Mouse (Mus musculus) neural tube, embryonic 12.5 days (tissue): ENCODE data around the gene Gtf2h4. TPM values are rescaled to one million over a fixed set of nuclear protein-coding genes. Genes with fewer than 3 reads are reported as not detected.

ENCODE experiments used
- ATAC-seq: fragments of 200-750 bp; cut with Nextera tagmentation; 2 replicates; pipeline ENCODE4 v1.8.0; 2017; ENCODE audit warnings: low read depth, mild to moderate bottlenecking, moderate TSS enrichment, moderate library complexity; ENCODE audit not compliant: low FRiP score
- H3K27ac ChIP-seq: fragments of 300-500 bp; sonication (generic); 2 replicates; pipeline ENCODE4 v1.5.1; 2016
- H3K27me3 ChIP-seq: fragments of 300-500 bp; sonication (generic); replicated peaks from 2 replicates; pipeline ENCODE4 v1.6.1; 2016; ENCODE audit warnings: mild to moderate bottlenecking
- H3K36me3 ChIP-seq: fragments of 300-500 bp; sonication (generic); 2 replicates; pipeline ENCODE4 v1.6.1; 2016; ENCODE audit warnings: mild to moderate bottlenecking
- H3K4me1 ChIP-seq: fragments of 300-500 bp; sonication (generic); 2 replicates; pipeline ENCODE4 v1.6.1; 2016
- H3K4me2 ChIP-seq: fragments of 300-500 bp; sonication (generic); replicated peaks from 2 replicates; pipeline ENCODE4 v1.6.1; 2016; ENCODE audit warnings: mild to moderate bottlenecking
- H3K4me3 ChIP-seq: fragments of 300-500 bp; sonication (generic); 2 replicates; pipeline ENCODE4 v1.5.1; 2016
- H3K9ac ChIP-seq: fragments of 300-500 bp; sonication (generic); 2 replicates; pipeline ENCODE4 v1.6.1; 2016; ENCODE audit warnings: mild to moderate bottlenecking
- H3K9me3 ChIP-seq: fragments of 300-500 bp; sonication (generic); 2 replicates; pipeline ENCODE4 v1.6.1; 2016; ENCODE audit warnings: mild to moderate bottlenecking
- WGBS: fragments of 180-500 bp; shearing (Covaris S2); methylation state at CpG from one replicate; pipeline ENCODE4 v1.1.7; 2016; 5-methylcytosine and 5-hydroxymethylcytosine counted together
- polyA plus RNA-seq: library from polyadenylated mRNA; unstranded; fragments of >200 nt; fragmentation: Nextera tagmentation; extraction: Ambion mirVana; gene quantifications from 2 replicates; pipeline ENCODE4 v1.2.1, GENCODE M21; 2016

The Gtf2h4 gene
- polyA plus RNA-seq, 1 experiment from 2014 or later: 36.9 TPM

DNA sequence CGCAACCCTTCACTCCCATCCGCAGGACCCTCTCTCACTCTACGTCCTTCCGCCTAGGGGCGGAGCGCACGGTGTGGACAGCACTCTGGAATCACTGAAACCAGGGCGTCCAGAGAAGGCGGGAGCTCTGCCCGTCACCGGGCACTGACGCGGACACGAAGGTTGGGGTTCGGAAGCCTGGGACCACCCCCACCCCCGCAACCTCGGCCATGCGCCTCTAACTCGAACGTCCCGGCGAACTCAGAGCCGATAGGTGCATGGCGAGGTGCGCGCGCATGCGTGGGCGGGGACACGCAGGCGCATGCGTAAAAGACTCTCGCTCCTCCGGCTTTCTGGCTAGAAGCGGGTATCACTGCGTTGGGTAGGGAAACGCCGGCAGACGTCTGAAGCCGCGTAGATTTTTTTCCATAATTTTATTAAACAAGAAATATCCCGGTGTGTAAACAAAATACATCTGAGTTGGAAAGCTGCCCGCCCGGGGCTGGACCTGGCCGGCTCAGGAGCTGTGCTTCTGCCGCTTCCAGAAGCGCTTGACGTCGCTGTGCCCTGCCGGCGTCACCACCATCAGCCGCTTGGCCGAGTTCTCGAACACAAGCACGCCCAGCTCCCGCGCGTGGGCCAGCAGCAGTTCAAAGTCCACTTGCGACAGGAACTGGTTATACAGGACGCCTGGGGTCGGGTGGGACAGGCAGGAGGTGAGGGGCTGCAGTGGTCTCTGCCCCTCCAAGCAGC, 6.0 kb downstream of the Gtf2h4 start, which contains the start of gene Vars2:
TSS of gene Vars2 (minus strand) at position 259 of the 732 bp plus-strand sequence.
- Histone ChIP-seq H3K9me3 (no peaks in the 10 kb centered on the region), H3K4me3 (peak within 1 kb of the TSS; percentile 73), H3K9ac (peak within 1 kb of the TSS; percentile 73), H3K27me3 (no peaks in the 10 kb centered on the region), H3K4me2 (peak within 1 kb of the TSS; percentile 89), H3K4me1 (peaks cover 20% of the 10 kb centered on the region), H3K27ac (peak within 1 kb of the TSS; percentile 53; the same call in 1 of the 2 replicates), H3K36me3 (peaks cover 26% of the 10 kb centered on the region)
- ATAC-seq: peak; percentile 89
- WGBS: under 1% methylated on average over 61 of the region's 61 CpGs

DNA sequence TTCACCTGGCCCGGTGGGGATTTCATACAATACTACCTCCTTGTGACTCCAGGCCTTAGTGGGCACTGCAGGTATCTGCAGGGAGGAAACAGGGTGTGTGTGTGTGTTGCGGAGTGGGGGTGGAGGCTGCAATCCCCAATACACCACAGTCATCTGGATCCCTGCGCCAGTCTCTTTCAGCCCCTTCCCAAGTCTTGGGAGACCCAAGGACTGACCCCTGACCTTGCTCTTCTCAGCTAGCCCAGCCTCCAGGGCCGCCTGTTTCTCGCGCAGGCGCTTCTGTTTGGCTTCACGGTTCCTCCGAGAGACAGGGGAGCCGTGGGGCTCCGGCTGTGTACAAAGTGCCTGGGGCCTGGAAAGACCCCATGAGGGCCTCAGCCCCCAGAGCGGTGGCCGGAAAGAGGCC, 6.7 kb downstream of the Gtf2h4 start:
- 5% methylated on average over 13 of the region's 13 CpGs for WGBS
- H3K27ac ChIP-seq: 0 out of 2 replicates have a peak overlapping the region, but pooled peaks have one; percentile 29

DNA sequence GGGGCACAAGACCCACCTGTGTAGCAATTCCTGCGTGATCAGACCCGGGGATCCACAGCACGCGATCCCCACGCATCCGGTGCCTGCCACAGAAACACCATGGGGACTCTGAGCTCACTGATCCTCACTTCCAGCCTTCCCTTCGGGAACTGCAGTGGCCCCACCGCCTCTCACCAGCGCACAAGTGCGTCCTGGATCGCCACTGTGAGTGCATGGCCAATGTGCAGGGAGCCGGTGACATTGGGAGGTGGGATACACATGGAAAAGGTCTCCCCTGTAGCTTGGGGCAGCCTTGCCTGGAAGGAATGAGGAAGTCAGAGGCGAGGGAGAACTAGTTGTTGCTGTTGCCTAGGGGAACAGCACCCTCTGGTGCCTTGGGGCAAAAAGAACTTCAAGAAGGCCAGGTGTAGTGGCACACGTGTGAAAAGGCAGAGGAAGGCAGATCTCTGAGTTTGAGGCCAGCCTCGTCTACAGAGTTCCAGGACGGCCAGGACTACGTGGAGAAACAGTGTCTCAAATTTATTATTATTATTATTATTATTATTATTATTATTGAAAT, 7.5 kb downstream of the Gtf2h4 start:
- WGBS: 83% methylated on average over 17 of the region's 17 CpGs
- H3K27me3 ChIP-seq: no peaks in the 10 kb centered on the region
- no peak overlapping the region for H3K4me3 ChIP-seq
- H3K9me3 ChIP-seq: no peaks in the 10 kb centered on the region
- peak overlapping the region; percentile 89; the same call in 1 of the 2 replicates for H3K4me2 ChIP-seq
- peaks cover 20% of the 10 kb centered on the region for H3K4me1 ChIP-seq
- peaks cover 37% of the 10 kb centered on the region for H3K36me3 ChIP-seq
- 0 out of 2 replicates have a peak overlapping the region, but pooled peaks have one; percentile 73 for H3K9ac ChIP-seq
- no peak for ATAC-seq
- no peak overlapping the region for H3K27ac ChIP-seq

More for the DNA sequence above, 6.7 kb downstream of the Gtf2h4 start:
- Histone ChIP-seq H3K4me3 (peak overlapping the region; percentile 73), H3K36me3 (peaks cover 29% of the 10 kb centered on the region), H3K9ac (peak overlapping the region; percentile 73), H3K27me3 (no peaks in the 10 kb centered on the region), H3K9me3 (no peaks in the 10 kb centered on the region), H3K4me2 (peak overlapping the region; percentile 89), H3K4me1 (peaks cover 20% of the 10 kb centered on the region)
- ATAC-seq: peak; percentile 63

DNA sequence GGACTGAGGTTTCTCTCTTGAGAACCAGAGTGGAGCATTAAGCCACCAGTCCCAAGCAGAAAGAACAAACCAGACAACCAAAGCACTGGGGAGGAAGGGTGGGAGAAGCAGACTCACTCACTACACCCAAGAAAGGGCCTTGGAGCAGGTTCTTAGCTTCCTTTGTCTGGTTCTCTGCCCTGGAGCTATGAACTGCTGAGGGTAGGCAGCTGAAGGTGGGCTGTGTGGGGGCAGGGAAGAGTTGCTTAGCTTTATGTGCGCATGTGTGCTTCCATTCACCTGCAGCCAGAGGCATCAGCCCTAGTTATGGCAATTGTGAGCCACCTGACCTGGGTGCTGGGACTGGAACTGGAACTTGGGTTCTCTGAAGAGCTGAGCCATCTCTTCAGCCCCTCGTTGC, 20.5 kb downstream of the Gtf2h4 start:
- ATAC-seq: no peak
- Histone ChIP-seq H3K36me3 (peaks cover 33% of the 10 kb centered on the region), H3K4me2 (no peak overlapping the region), H3K9ac (no peak overlapping the region), H3K27ac (no peak overlapping the region), H3K9me3 (no peaks in the 10 kb centered on the region), H3K4me1 (no peaks in the 10 kb centered on the region), H3K4me3 (no peak overlapping the region), H3K27me3 (no peaks in the 10 kb centered on the region)
- 86% methylated on average over 2 of the region's 2 CpGs for WGBS

DNA sequence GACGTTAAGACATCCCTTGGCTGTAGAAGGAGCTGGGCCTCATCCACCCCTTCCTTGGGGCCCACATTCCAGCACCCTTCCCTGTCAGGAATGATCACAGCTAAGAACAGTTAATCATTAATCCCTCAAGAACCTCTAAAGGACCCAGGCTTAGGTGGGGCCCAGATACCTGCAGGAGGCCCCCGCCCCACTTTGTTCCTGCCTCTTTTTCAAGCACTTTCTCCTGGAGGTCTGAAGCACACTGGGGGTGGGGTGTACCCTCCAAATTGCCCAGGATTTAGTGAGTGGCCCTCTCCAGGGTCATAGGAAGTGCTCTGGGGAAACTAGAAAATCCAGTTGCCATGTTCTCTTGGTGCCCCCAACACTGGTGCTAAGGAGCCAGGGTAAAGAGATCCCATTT, 24.1 kb downstream of the Gtf2h4 start:
- ATAC-seq: no peak
- 75% methylated on average over 2 of the region's 2 CpGs for WGBS

DNA sequence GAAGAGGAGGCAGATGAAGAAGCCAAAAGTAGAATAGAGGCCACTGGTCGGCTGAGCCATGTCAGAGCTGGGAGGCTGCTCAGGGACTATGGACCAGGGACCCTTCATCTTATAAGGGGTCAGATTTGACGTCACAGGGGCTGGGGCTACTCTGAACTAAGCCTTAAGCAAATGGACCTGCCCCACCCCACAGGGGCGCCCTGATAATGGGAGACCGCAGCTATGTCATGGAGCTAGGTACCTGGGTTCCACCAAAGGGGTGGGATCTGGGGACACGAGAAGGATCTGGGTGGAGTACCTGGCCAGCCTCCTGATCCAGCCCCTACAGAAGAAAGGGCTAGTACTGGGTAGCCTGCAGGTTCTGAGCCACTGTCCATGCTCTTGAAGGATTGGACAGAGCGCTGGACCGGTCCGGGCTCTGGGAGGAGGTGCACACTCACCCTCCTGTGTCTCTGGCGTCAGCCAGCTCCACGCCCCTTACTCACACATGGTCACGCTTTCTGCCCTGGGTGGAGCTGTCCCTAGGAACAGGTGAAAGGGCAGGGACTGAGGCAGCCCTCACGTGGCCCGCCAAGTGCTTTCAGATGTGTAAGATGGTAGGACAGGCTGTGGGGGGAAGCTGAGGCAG, 29.8 kb downstream of the Gtf2h4 start, which contains the start of gene Mucl3:
TSS of gene Mucl3 (minus strand) at position 87 of the 628 bp plus-strand sequence.
- H3K4me3 ChIP-seq: no peak within 1 kb of the TSS
- no peak within 1 kb of the TSS for H3K4me2 ChIP-seq
- ATAC-seq: no peak
- H3K27ac ChIP-seq: no peak within 1 kb of the TSS
- H3K9ac ChIP-seq: no peak within 1 kb of the TSS
- no peaks in the 10 kb centered on the region for H3K9me3 ChIP-seq
- no peaks in the 10 kb centered on the region for H3K36me3 ChIP-seq
- WGBS: 76% methylated on average over 13 of the region's 13 CpGs
- no peaks in the 10 kb centered on the region for H3K4me1 ChIP-seq
- H3K27me3 ChIP-seq: 0 out of 2 replicates have a peak, but pooled peaks cover 2% of the 10 kb centered on the region

More for the DNA sequence above, 24.1 kb downstream of the Gtf2h4 start:
- Histone ChIP-seq H3K4me3 (no peak overlapping the region), H3K27ac (no peak overlapping the region), H3K9me3 (no peaks in the 10 kb centered on the region), H3K27me3 (no peaks in the 10 kb centered on the region), H3K9ac (no peak overlapping the region), H3K36me3 (no peaks in the 10 kb centered on the region), H3K4me1 (no peaks in the 10 kb centered on the region), H3K4me2 (no peak overlapping the region)

DNA sequence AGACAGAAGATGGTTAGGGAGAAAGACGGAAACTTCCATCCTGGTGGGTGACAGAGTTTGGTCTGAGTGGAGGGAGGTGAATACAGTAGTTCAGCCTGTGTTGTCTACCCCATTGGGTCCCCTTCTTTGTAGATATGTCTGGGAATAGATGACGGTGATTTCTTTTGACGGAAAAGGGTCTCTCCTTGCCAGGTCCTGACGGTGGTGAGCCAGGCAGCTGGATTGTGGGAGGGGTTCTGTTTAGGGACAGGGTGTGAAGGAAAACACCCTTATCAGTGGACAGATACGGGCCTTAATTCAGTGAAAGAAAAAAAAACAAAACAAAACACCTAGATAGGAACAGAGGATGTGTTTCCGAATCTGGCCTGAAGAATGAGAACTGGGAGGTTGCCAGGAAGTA, 34.2 kb downstream of the Gtf2h4 start:
- 0 out of 2 replicates have a peak overlapping the region, but pooled peaks have one; percentile 36 for H3K4me2 ChIP-seq
- no peaks in the 10 kb centered on the region for H3K9me3 ChIP-seq
- no peak for ATAC-seq
- H3K27ac ChIP-seq: no peak overlapping the region
- H3K36me3 ChIP-seq: no peaks in the 10 kb centered on the region
- 0 out of 2 replicates have a peak, but pooled peaks cover 2% of the 10 kb centered on the region for H3K27me3 ChIP-seq
- 87% methylated on average over 6 of the region's 6 CpGs for WGBS
- H3K9ac ChIP-seq: no peak overlapping the region
- H3K4me1 ChIP-seq: no peaks in the 10 kb centered on the region
- no peak overlapping the region for H3K4me3 ChIP-seq

DNA sequence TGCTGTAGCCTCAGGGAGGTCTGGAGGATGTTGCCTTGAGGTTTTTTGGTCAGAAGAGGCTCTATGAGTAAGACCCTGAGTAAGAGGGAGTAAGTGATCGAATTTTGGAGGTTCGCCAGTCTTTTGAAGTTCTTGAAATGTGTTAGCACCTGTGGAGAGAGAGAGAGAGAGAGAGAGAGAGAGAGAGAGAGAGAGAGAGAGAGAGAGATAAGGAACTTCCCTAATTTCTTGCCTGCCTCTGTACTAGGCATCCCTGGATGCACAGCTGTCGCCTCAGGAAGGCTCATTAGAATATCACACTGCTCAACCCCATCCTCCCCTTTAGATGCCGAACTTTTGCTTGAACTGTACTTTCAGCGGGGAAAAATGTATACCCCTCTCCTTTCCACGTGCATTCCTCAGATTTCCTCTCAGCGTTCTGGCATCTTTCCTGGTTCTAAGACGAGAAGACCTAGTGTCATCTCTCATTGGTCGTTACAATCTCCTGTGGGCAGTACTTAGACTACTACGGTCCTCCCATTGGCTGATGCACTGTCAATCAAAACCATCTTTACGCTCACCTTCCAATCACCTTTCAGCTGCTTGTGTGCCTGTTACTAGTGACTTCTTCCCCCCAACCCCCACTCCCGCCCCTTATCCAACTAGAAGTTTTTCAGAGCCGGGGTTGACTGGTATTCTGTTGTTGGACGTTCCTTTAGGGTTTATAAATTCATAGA, 34.9 kb downstream of the Gtf2h4 start:
- H3K36me3 ChIP-seq: no peaks in the 10 kb centered on the region
- H3K27ac ChIP-seq: no peak overlapping the region
- 30% methylated on average over 14 of the region's 14 CpGs for WGBS
- ATAC-seq: peak; percentile 78; the same call in 1 of the 2 replicates
- peak overlapping the region; percentile 11 for H3K4me3 ChIP-seq
- H3K4me1 ChIP-seq: no peaks in the 10 kb centered on the region
- no peaks in the 10 kb centered on the region for H3K27me3 ChIP-seq
- peak overlapping the region; percentile 36; the same call in 1 of the 2 replicates for H3K4me2 ChIP-seq
- no peaks in the 10 kb centered on the region for H3K9me3 ChIP-seq
- H3K9ac ChIP-seq: no peak overlapping the region

DNA sequence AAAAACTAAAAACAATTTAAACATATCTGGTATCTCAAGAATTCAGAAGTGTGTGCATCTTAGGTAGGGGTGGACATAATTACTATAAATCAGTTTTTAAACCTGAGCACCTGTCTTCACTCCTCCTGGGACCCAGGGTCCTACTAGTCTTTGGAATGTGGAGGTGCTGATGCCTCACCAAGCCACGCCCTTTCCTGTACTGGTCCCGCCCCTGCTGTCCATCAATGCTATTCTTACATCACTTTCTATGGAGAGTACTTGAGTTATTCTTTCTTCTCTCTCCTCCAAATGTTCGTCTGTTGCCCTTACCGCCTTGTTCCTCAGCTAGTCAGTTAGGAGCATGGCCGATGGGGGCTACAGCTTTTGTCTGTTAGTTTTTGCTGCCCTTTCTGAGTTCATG, 37.2 kb downstream of the Gtf2h4 start:
- Histone ChIP-seq H3K36me3 (no peaks in the 10 kb centered on the region), H3K9ac (no peak overlapping the region), H3K27me3 (no peaks in the 10 kb centered on the region), H3K27ac (no peak overlapping the region), H3K4me2 (no peak overlapping the region), H3K4me3 (no peak overlapping the region), H3K4me1 (no peaks in the 10 kb centered on the region), H3K9me3 (no peaks in the 10 kb centered on the region)
- no peak; the same call in 1 of the 2 replicates for ATAC-seq
- 41% methylated on average over 5 of the region's 5 CpGs for WGBS

DNA sequence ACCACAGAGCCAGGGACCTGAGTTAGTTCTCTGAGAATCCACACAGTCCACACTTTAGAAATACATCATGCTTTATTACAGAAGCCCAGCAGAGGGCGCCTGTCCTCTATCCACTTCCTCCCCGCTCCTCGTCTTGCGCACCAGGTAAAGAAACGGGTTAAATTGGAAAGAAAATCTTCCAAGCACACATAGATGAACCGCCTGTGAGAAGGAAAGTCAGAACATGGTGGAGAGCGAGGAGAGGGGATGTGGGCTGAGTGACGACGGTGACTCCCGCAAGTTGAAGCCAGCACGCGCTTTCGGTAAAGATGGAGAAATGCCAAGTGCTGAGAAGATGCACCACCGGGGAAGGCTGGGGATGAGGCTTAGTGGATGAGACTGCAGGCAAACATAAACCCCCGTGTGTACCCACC, 37.8 kb downstream of the Gtf2h4 start:
- peak overlapping the region; percentile 57 for H3K4me2 ChIP-seq
- H3K27me3 ChIP-seq: no peaks in the 10 kb centered on the region
- peak; percentile 25; the same call in 1 of the 2 replicates for ATAC-seq
- H3K4me1 ChIP-seq: no peaks in the 10 kb centered on the region
- peak overlapping the region; percentile 9; the same call in 1 of the 2 replicates for H3K4me3 ChIP-seq
- no peak overlapping the region for H3K27ac ChIP-seq
- H3K36me3 ChIP-seq: no peaks in the 10 kb centered on the region
- WGBS: 3% methylated on average over 15 of the region's 15 CpGs
- peak overlapping the region; percentile 10; the same call in 1 of the 2 replicates for H3K9ac ChIP-seq
- H3K9me3 ChIP-seq: no peaks in the 10 kb centered on the region

DNA sequence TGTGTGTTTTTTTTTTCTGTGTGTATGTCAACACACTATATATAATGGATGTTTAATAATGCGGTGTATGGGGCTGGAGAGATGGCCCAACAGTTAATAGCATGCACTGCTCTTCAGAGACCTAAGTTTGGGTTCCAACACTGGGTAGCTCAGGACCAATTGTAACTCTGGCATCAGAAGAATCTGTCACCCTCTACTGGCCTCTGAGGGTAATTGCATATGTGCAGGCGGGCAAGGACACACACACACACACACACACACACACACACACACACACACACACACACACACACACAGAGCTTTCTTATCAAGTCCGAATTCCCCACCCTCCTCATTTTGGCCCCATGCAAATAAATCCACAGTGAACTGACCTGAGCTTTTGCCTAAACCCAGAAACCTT, 38.3 kb downstream of the Gtf2h4 start:
- H3K4me3 ChIP-seq: no peak overlapping the region
- H3K36me3 ChIP-seq: no peaks in the 10 kb centered on the region
- H3K4me1 ChIP-seq: no peaks in the 10 kb centered on the region
- H3K27me3 ChIP-seq: no peaks in the 10 kb centered on the region
- WGBS: 75% methylated on average over 3 of the region's 3 CpGs
- H3K9ac ChIP-seq: no peak overlapping the region
- ATAC-seq: no peak
- H3K9me3 ChIP-seq: no peaks in the 10 kb centered on the region
- H3K4me2 ChIP-seq: no peak overlapping the region
- no peak overlapping the region for H3K27ac ChIP-seq
